Mouse (Mus musculus): ENCODE data around the gene 1700016K19Rik.
"Not testable (repeated sequence)": the region's sequence is repeated elsewhere in the genome, so short reads cannot be mapped to it uniquely, and the experiment has no call there.

1700016K19Rik gene

DNA sequence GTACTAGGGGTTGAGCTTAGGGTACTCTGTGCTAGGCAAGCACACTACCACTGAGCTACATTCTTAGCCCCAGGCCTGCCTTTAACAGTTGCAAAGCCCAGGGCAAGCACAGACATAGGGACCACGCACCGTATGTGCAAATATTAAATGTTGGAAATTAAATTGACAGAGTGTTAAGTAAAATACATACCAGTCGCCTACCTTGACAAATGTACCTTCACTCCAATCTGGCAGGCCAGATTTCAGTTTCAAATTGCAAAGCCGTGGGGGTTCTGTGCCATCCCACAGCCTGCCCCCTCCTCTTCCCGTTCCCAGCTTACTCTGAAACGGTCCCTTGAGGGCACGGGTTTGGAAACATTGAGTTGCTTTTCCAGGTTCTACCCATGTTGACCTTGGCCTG lies 13.8 kb upstream of the 1700016K19Rik start:
- DNase-seq (ENCODE audit: low spot score) = no peak

DNA sequence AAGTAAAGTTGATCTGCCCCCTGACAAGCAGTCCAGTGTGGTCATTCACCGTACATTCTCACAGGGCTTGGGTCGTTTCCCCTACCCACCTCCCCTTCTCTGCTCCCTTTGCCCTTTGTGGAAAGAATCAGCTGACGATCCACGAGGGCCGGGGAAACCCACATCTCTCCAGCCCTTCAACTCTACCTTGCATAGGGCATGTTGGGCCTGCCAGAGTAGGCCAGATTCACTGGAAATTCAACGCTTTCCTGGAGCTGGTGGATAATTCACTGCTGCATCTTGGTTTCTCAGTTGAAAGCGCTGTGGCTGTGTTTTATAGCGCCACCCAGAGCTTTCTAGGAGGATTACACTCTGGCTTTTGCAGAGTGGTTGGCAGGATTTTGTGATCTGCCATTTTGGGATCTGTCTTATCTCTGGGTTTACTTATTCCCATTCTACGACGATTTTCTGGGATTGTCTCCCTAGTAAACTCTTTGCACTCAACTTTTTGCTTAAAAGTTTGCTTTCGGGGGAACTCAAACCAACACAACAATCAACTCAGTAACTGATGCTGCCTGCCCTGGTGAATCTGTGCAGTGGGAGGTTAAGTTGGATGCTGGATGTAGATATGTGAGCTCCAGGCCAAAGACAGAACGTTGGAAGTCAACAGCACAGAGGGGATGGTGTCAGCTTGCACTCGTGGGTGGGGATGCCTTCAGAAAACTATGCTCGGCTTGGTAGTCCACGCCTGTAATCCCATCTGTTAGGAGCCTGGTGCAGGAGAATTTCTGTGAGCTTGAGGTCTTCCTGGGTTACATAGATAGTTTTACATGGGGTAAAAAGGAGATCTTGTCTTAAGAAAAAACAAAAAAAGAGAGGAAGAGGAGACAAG lies 8.5 kb upstream of the 1700016K19Rik start:
- no peak for DNase-seq (ENCODE audit: low spot score)

DNA sequence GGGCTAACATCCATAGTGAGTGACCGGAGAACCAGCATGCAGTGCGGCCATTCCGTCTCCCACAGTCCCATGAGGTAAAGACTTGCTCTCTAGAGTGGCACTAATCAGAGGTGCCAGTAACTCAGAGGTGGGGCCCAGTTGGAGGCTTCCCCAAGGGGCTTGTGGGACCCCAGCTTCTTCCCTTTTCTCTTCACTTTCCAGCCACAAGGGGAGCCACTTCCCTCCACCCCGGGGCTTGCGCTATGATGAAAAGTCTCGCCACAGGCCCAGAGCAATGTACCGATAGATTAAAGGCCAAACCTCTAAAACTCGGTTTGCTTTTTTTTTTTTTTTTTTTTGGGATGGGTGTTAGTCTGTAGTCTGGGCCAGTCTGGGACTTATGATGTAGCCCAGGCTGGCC lies 7.8 kb upstream of the 1700016K19Rik start:
- no peak for DNase-seq (ENCODE audit: low spot score)

DNA sequence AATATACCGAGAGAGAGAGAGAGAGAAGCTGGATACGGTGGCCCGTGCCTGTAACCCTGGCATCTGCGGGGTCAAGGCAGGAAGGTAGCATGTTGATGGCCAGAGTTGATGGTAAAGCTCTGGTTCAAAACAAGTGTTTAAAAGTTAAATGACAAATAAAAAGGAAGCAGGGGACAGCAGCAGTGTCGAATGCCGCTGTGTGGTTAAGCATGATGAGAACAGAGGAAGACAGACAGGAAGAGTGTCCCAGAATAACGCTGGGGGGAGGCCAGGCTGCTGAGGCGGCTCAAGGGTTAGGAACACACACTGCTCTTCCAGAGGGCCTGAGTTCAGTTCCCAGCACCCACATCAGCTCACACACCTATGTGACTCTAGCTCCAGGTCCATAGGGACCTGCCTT lies 7.2 kb upstream of the 1700016K19Rik start:
- DNase-seq (ENCODE audit: low spot score) = no peak

DNA sequence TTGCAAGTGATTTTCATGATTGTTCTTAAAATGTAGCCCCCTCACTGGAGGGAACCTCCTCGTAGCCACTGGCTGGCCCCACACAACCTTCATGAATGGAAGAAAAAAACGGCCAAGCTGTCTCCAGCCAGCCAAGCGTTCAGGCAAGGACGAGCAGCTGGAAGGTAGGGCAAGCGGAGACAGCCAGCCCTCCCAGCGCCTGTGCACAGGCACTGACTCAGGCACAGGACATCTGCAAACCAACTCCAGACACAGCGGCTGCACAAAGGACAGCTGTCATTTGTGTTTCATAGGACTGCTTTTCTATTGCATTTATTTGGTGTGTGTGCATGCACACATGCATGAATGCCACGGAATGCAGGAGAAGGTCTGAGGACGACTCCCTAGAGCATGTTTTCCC lies 5.4 kb upstream of the 1700016K19Rik start:
- no peak for DNase-seq (ENCODE audit: low spot score)

DNA sequence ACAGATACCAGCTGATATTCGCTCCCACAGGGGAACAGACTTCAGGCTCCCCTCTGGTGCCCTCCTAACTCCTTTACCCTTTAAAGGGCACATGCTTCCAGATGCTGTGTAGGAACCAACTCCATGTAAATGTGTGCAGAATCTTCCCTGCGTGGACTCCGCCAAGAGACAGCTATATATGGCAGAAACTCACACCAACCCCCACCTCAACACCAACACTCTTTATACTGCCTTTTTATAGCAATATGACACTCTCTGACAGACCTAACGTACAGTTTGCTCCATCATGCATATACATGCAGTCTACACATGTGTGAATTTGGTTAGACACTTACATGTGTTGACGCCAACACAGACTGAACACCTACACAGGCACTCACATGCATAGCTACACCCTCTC lies 989 bp downstream of the 1700016K19Rik start:
- no peak for DNase-seq (ENCODE audit: low spot score)

DNA sequence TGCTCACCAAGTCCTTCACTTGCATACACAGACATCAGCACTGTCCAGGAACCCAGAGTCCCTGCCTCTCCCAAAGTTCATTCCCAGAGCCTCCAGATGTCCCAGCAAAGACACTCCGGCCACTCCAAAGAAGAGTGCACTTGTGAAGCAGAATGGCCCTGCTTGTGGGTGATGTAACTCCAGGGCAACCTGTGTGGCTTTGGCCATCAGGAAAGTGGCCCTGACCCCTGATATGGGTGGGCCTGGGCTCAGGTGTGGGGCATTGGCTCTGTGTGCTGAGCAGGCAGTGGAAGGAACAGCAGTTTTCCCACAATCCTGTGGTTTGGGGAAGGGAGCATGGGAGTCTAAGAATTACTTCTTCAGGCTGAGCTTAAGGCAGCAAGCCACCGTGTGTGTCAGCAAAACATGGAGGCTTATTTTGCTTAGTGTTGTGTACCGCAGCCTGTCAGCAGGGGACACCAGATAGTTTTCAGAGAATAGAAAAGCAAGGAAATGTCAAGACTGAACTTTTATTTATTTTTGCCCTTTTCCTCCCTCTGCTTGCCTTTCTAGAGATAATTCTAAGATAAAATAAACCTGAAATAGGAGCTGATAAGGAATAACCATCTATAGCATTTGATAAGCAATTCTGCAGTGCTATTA lies 1.6 kb downstream of the 1700016K19Rik start:
- DNase-seq (ENCODE audit: low spot score) = no peak

DNA sequence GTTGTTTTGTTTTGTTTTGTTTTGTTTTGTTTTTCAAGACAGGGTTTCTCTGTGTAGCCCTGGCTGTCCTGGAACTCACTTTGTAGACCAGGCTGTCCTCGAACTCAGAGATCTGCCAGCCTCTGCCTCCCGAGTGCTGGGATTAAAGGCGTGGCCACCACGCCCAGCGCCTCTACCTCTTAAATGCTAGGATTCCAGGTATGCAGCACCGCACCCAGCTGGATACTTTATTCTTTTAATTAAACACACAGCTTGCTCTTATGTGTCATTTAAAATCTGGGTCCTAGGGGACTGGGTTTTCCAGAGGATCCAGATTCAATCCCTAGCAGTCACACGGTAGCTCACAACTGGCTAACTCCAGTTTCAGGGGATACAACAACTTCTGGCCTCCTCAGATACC lies 4.6 kb downstream of the 1700016K19Rik start:
- DNase-seq (ENCODE audit: low spot score) = not testable (repeated sequence)

DNA sequence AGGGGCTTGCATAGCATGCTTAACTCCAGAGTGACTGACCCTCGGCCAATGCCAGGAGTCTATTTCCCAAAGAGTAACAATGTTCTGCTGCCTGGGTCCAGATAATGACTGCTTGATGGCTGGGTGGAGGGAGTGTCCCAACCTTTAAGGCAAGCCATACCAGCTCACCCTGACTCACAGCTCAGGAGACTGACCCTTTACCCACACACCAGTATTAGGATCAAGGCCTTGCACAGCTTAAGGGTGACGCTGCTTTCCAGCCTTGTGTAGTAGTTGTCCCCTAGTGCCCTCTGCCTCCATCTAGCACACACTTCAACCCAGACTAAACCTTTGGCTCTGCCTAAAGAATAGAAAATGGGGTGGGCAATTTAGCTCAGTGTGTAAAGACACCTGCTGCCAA lies 8.4 kb downstream of the 1700016K19Rik start:
- DNase-seq (ENCODE audit: low spot score) = no peak

DNA sequence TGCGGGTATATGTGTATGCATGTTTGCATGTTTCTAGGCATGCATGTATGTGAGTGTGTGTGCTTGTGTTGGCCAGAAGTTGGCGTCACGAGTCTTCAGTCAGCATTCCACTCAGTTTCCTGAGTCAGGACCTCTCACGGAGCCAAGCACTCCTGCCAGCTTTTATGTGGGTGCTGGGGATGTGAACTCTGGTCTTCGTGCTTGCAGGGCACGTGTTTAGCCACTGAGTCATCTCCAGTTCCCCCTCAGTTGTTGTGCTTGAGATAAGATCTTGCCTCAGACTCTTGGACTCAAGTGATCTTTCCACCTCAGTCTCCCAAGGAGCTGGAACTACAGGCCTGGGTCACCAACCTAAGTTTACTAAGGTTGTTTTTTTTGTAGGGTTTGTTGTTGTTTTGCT lies 9.4 kb downstream of the 1700016K19Rik start:
- no peak for DNase-seq (ENCODE audit: low spot score)

DNA sequence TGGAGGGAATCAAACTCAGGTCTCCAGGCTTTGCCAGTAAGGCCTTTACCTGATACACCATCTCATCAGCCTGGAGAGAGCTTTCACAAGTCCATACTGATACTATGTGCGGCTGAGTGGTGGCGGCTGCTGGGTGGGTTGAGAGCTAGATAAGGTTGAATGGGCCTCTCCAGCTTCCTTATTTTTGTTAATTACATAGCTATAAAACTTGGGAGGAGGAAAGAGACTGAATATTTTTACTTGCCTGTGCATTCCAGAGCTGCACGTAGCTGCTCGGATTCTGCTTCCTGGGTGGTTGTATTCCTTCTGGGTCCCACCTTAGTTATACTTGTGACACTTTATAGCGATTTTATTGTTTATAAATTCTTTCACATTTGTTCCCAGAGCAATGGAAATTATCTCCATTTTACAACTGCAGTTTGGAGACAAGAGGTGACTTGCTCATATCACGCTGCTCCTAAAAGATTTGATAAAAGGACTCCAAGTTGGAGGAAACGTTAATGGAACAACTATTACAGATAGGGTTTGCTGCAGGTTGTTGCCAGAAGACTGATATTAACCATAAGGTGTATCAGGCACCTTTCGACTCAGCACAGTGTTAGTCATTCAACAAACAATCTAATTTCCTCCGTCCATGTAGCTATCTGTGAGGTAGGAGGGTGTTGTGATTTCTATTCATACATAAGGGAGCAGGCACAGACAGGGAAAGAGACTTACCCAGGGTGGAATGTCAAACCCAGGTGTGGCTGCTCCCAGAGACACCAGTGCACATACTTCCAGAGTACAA lies 11.3 kb downstream of the 1700016K19Rik start:
- no peak for DNase-seq (ENCODE audit: low spot score)

DNA sequence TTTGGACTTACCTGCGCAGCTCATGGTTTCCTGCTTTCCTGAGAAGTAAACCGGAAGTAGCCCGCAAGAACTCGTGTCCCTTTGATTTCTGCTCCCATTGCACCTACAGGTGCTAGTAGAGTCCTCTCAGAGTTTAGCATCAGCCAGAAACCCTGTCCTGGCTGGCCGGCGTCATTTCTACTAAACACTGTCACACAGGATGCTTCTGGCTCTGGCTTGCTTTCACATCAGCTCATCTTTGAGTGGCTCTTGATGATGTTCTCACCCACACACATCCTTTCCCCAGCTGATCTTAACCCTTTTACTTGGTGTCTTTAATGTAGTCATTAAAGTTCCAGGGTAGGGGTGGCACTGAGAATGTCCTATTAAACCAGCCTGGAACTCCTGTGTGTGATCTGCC lies 15.5 kb downstream of the 1700016K19Rik start:
- DNase-seq (ENCODE audit: low spot score) = no peak

DNA sequence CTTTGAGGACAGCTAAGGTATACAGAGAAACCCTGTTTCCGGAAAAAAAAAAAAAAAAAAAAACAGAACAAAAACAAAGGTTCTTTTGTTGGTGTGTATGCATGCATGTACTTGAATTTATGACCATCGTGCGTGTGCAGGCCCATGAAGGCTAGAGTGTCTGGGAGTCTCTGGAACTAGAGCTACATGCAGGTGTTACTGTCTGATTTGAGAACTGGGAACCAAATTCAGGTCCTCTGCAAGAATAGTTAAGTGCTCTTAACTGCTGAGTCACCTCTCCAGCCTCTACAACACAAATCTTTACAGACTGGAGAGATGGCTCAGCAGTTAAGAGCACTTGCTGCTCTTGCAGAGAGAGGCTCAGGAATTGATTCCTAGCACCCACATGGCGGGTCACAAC lies 16.1 kb downstream of the 1700016K19Rik start:
- DNase-seq (ENCODE audit: low spot score) = no peak

DNA sequence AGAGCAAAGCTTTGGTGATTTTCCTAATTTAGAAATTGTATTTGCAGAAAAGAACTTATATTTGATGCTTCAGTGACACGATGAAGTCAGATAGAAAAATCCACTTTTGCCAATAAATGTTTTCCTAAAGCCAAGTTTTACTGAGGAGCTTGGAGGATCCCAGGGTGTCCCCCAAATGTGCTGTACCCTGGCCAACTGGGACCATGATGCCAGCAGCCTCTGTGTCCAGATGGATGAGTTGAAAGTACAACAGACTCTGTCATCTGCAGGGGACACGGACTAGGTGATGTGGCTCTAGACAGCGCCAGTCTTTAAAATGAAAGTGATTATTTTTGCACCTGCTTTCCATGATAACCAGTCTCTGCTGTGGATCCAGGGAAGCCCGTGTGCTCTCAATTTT lies 20.2 kb downstream of the 1700016K19Rik start:
- DNase-seq (ENCODE audit: low spot score) = no peak

DNA sequence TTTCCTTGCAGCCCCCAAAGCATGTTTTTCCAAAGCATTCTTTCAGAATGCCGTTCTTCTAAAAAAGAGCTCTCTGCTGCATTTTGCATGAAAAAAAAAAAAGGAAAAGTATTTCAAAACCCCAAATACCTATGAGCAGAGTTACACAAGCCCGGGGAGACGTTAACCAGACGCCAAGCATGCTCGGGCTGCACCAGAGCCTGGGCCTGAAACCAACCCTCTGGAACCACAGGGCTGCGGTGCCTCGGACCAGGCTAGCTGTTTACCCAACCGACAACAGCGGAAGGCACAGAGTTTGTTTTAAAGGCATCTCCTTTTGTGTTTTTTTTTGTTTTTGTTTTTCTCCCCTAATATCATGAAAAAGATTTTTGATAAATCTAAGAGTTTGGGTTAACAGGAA lies 21.2 kb downstream of the 1700016K19Rik start:
- no peak for DNase-seq (ENCODE audit: low spot score)

DNA sequence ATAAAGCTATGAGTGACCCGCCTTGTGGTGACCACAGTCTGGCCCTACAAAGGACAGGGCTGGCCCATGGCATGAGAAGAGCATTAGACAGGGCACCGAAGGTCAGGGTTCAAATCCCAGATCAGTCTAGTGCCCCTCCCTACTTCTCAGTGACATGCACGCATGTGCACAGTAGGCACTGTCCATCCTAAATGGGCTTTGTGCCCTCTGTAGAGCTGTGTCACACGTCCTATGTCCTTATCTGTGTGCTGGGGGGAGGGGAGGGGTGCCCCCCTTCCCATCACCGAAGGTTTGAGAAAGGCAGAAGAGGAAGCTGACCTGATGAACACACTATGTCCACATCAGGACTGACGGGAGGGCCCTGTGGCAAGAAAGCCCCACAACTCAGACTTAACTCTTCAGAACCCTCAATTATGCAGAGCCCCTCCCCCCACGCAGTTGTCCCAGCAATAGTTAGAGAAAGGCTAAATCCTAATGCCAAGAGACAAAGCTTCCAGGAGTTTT lies 25.4 kb downstream of the 1700016K19Rik start:
- no peak for DNase-seq (ENCODE audit: low spot score)

DNA sequence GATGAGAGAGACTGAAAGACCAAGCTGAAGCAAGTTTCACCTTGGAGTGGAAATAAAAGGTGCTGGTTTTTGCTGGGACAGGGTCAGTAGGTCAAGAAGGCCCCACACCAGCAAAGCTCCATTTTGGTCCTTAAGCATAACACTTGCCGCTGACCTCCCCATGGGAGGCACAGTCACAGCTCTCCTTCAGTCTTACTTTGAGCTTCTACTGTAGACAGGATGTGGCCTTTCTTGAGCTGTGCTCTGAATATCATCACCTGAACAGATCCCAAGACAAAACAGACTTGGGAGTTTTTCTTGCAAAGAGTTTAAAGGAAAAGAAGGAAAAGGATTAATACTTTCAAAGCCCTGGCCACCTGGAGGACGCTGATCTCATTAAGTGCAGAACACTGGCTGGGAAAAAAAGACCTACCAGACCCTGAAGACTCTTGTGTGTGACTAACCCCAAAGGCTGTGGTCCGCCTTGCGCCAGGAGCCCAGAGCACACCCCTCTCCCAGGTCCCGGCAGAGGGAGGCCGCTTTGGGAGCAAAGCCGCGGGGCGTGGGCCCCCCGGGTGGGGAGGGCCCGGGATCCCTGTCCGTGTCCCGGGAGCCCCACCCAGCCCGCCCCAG lies 26.9 kb downstream of the 1700016K19Rik start:
- no peak for DNase-seq (ENCODE audit: low spot score)

DNA sequence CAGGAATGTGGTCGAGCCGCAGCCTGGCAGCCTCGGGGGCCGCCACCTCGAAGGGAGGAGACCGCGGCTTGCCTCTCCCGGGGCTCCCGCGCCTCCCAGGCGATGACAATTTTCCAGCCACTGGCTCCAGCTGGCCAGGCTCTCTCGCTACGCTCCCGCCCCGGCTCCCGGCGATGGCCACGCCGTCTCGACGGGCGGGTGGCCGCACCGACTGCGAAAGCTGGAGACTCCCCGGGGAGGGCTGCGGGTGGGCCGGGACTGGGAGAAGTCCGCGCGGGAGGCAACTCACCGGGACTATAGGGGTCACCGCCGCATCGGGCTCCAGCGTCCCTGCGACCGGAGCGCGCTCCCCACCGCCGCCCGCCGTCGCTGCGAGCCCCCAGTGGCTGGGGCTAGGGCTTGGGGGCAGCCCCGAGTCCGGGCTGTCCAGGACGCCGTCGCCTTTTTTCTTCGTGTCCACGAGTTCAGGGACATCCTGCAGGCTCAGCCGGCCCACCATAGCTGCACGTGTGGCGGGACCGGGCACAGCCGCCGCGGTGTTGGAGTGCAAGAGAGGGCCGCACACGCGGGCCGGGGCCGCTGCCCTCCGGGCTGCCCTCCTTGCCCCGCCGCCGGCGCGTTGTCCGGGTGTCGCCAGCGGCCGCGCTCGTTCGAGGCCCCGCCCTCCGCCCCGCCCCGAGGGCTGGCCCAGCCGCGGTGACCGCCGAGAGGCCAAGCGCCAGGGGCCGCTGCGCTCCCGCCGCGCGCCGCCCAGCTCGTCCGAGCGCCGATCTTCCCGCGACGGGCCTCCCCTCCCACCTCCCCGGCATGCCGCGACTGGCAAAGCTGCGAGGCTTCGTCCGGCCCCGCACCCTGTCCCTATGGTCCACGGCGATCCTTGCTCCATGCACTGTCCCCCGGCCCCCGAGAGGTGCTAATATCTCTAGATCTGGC lies 27.7 kb downstream of the 1700016K19Rik start, which contains the start of gene Rflnb:
Gene Rflnb (minus strand): TSS at position 644 of the 933 bp plus-strand sequence.
- peak; percentile 73 for DNase-seq (ENCODE audit: low spot score)

DNA sequence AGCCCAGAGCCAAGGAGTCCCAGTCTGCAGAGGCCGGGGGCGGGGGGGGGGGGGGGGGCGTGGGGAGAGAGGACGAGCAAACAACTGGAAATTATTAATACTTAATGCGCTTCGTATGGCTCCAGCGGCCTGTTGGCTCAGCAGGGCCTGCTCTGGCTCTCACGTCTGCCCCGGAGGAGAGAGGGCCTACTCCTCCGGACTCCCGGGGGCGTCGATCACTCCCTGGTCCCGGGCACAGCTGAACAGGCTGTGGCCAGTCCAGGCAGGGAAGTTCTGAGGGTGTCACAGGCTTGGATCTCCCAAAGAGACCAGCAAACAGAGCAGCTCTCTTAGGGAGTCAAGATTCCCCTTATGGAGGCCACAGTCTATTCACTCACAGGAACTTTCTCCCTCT lies 28.4 kb downstream of the 1700016K19Rik start:
- DNase-seq (ENCODE audit: low spot score) = peak; percentile 24

DNA sequence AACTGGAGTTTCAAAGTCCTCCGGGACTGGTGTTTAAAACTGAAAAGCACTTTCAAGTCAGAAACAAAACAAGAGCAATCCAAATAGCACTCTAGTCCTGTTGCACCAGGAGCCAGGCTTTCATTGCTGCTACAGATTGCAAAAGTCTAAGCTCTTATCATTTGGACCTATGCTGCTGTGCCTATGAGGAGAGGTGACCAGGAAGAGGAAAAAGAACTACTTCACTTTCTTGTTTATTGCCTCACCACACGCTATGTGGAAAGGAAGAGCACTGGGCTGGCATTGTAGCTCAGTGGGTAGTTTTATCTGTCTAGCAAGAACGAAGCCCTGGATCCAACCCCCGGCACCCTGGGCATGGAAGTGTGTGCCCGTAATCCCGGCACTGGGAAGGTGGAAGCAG lies 33.6 kb downstream of the 1700016K19Rik start:
- DNase-seq (ENCODE audit: low spot score) = no peak

DNA sequence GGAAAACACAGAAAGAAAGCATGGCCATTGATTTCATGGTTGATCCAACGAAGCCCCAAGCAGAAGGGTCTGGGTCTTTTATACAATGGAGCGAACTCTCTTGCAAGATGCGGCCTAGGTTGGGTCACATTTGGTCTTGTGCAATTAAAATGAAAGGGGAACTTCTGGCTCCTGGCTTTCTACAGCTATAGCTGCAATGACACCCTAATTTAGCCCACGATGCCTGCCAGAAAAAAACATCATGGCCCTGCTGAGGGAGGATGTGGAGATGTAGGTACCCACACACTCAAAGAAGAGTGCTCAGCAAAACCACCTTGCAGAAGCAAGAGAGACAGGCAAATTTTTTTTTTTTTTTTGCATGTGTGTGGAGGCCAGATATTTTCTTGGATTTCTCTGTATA lies 34.1 kb downstream of the 1700016K19Rik start:
- no peak for DNase-seq (ENCODE audit: low spot score)

Measured in testis, postnatal 14 days (tissue).